Mouse (Mus musculus): ENCODE results near the gene A930004D18Rik.
"Not testable (repeated sequence)": the region's sequence is repeated elsewhere in the genome, so short reads cannot be mapped to it uniquely, and the experiment has no call there.

A930004D18Rik gene

GRCm38 (mm10) chr2:18004286-18004685 is 33.3 kb downstream of the A930004D18Rik start:
- DNase-seq = no peak

- no peak for DNase-seq
Measured at GRCm38 (mm10) chr2:18002306-18002705, 35.2 kb downstream of the A930004D18Rik start.

- DNase-seq = no peak
Measured at GRCm38 (mm10) chr2:17996858-17997257, 40.7 kb downstream of the A930004D18Rik start, which contains the start of gene H2al2a. H2al2a (minus strand) TSS chr2:17996958.

GRCm38 (mm10) chr2:17989562-17989961 is 48.0 kb downstream of the A930004D18Rik start:
- no peak for DNase-seq

GRCm38 (mm10) chr2:17989115-17989514 is 48.4 kb downstream of the A930004D18Rik start:
- no peak for DNase-seq

- no peak for DNase-seq
Measured at GRCm38 (mm10) chr2:17986694-17987093, 50.8 kb downstream of the A930004D18Rik start.

GRCm38 (mm10) chr2:17984774-17985173 is 52.8 kb downstream of the A930004D18Rik start:
- DNase-seq = no peak

- DNase-seq = no peak
Measured at GRCm38 (mm10) chr2:17982747-17983146, 54.8 kb downstream of the A930004D18Rik start.

- DNase-seq = no peak
Measured at GRCm38 (mm10) chr2:17978706-17979105, 58.8 kb downstream of the A930004D18Rik start.

GRCm38 (mm10) chr2:17978251-17978650 is 59.3 kb downstream of the A930004D18Rik start:
- DNase-seq = not testable (repeated sequence)

- not testable (repeated sequence) for DNase-seq
Measured at GRCm38 (mm10) chr2:17977645-17978044, 59.9 kb downstream of the A930004D18Rik start.

GRCm38 (mm10) chr2:17975601-17976327 is 61.8 kb downstream of the A930004D18Rik start:
- no peak for DNase-seq
